Mouse (Mus musculus) midbrain, embryonic 12.5 days (tissue): ENCODE data around the gene Kcnf1. TPM values are rescaled to one million over a fixed set of nuclear protein-coding genes. Genes with fewer than 3 reads are reported as not detected.
"Not testable (repeated sequence)": the region's sequence is repeated elsewhere in the genome, so short reads cannot be mapped to it uniquely, and the experiment has no call there.

Source experiments
- ATAC-seq: fragments of 200-750 bp; cut with Nextera tagmentation; 2 replicates; pipeline ENCODE4 v1.8.0; 2017; ENCODE audit warnings: low read depth, moderate TSS enrichment, moderate library complexity; ENCODE audit not compliant: low FRiP score
- H3K27ac ChIP-seq: fragments of 300-500 bp; sonication (generic); replicated peaks from 2 replicates; pipeline ENCODE4 v1.5.1; 2016; ENCODE audit warnings: mild to moderate bottlenecking
- H3K27me3 ChIP-seq: fragments of 300-500 bp; sonication (generic); 2 replicates; pipeline ENCODE4 v1.6.1; 2016; ENCODE audit warnings: mild to moderate bottlenecking
- H3K36me3 ChIP-seq: fragments of 300-500 bp; sonication (generic); 2 replicates; pipeline ENCODE4 v1.6.1; 2016
- H3K4me1 ChIP-seq: fragments of 300-500 bp; sonication (generic); 2 replicates; pipeline ENCODE4 v1.6.1; 2016
- H3K4me2 ChIP-seq: fragments of 300-500 bp; sonication (generic); replicated peaks from 2 replicates; pipeline ENCODE4 v1.6.1; 2016; ENCODE audit warnings: mild to moderate bottlenecking, moderate library complexity
- H3K4me3 ChIP-seq: fragments of 300-500 bp; sonication (generic); 2 replicates; pipeline ENCODE4 v1.5.1; 2016; ENCODE audit warnings: mild to moderate bottlenecking
- H3K9ac ChIP-seq: fragments of 300-500 bp; sonication (generic); replicated peaks from 2 replicates; pipeline ENCODE4 v1.6.1; 2016; ENCODE audit warnings: mild to moderate bottlenecking, moderate library complexity
- H3K9me3 ChIP-seq: fragments of 300-500 bp; sonication (generic); 2 replicates; pipeline ENCODE4 v1.6.1; 2016; ENCODE audit warnings: mild to moderate bottlenecking
- WGBS: fragments of 180-500 bp; shearing (Covaris S2); methylation state at CpG from one replicate; pipeline ENCODE4 v1.1.7; 2016; 5-methylcytosine and 5-hydroxymethylcytosine counted together
- polyA plus RNA-seq: library from polyadenylated mRNA; unstranded; fragments of >200 nt; fragmentation: Nextera tagmentation; extraction: Ambion mirVana; gene quantifications from 2 replicates; pipeline ENCODE4 v1.2.1, GENCODE M21; 2016

Kcnf1 gene
- polyA plus RNA-seq, 1 experiment from 2014 or later = 1.3 TPM

DNA sequence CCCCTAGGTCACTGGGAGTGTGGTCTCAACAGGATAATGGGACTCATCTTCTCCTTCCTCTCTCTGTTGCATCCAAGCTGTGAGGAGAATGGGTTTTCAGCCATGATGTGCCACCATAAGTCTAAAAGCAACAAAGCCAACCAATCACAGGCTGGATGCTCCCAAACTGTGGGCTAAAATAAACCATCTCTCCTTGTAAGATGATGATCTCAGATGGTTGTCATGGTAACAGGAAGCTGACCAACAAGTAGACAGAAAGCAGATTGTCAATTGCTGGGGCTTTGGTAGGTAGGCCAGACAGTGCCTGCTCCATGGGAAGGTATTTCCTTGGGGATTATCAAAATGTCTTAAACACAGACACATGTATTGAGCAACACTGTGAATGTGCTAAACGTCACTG, 20.9 kb downstream of the Kcnf1 start:
- no peak for ATAC-seq

DNA sequence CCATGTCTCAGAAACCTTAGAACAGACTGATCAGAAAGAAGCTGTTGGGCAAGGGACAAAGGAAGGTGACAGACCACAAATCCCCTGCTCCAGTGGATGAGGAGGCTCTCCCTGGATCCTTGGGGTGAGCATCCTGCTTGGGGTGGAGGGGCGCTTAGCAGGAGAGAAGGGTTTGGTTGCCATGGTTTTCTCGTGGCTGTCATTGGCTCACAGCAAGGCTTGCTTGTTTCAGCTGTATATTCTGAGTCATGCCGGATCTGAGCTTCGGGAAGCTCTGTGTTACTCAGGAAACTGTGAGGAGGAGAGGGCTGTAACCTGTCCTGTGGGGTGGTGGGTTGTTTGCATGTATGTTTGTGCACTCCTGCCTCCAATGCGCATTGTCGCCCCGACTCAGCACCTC, 23.8 kb downstream of the Kcnf1 start:
- Histone ChIP-seq H3K4me2 (no peak overlapping the region), H3K27ac (no peak overlapping the region), H3K9ac (no peak overlapping the region), H3K4me3 (no peak overlapping the region), H3K36me3 (no peaks in the 10 kb centered on the region), H3K27me3 (no peaks in the 10 kb centered on the region), H3K4me1 (peaks cover 3% of the 10 kb centered on the region; the same call in 1 of the 2 replicates), H3K9me3 (no peaks in the 10 kb centered on the region)
- WGBS = 63% methylated on average over 7 of the region's 7 CpGs
- ATAC-seq = no peak

More for the DNA sequence above, 20.9 kb downstream of the Kcnf1 start:
- WGBS = 73% methylated on average over 1 of the region's 1 CpGs
- Histone ChIP-seq H3K36me3 (no peaks in the 10 kb centered on the region), H3K4me1 (peaks cover 3% of the 10 kb centered on the region; the same call in 1 of the 2 replicates), H3K27ac (no peak overlapping the region), H3K9me3 (no peaks in the 10 kb centered on the region), H3K9ac (no peak overlapping the region), H3K4me3 (no peak overlapping the region), H3K27me3 (no peaks in the 10 kb centered on the region), H3K4me2 (no peak overlapping the region)

DNA sequence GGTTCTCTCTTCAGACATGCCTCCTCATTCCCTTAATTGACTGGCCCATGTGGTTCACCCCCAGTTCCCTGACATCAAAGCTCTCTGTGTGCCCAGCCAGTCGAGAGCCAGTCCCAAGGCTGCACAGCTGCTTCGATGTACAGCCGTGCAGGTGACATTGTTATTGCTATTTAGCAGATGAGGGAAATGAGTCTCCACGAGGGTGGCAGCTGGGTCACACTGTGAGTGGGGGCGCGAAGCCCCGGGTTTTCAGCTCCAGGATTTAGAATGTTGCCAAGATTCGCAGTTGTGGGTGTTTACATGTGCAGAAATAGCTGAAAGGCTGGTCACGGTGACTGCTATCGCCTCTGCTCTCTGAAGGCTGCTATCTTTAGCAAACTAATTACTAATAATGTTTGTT, 27.8 kb downstream of the Kcnf1 start:
- peaks cover 3% of the 10 kb centered on the region; the same call in 1 of the 2 replicates for H3K4me1 ChIP-seq
- H3K36me3 ChIP-seq = no peaks in the 10 kb centered on the region
- H3K9me3 ChIP-seq = no peaks in the 10 kb centered on the region
- no peak overlapping the region for H3K27ac ChIP-seq
- ATAC-seq = no peak
- no peak overlapping the region for H3K4me2 ChIP-seq
- WGBS = 72% methylated on average over 10 of the region's 10 CpGs
- no peak overlapping the region for H3K9ac ChIP-seq
- no peaks in the 10 kb centered on the region for H3K27me3 ChIP-seq
- H3K4me3 ChIP-seq = no peak overlapping the region

DNA sequence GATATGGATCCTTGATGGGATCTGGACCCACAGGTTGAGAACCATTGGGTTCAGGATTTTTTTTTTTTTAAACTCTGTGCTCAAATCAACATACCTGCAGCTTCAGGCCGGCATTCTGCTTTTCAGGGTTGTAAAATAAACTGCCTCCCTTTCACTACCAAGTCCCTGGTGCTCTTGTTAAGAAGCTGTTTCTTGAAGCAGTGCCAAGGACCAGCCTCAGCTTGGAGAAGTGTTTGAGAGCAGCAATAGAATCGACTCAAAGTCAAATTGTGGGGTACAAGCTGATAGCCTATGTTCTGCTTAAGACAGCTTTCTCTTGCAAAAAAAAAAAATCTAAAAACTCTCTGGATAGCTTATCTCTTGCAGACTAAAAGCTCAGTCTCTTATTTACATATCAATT, 34.9 kb downstream of the Kcnf1 start:
- H3K36me3 ChIP-seq = no peaks in the 10 kb centered on the region
- H3K4me1 ChIP-seq = no peaks in the 10 kb centered on the region
- no peaks in the 10 kb centered on the region for H3K27me3 ChIP-seq
- 36% methylated on average over 2 of the region's 2 CpGs for WGBS
- no peaks in the 10 kb centered on the region for H3K9me3 ChIP-seq
- no peak overlapping the region for H3K4me2 ChIP-seq
- H3K4me3 ChIP-seq = no peak overlapping the region
- no peak for ATAC-seq
- no peak overlapping the region for H3K27ac ChIP-seq
- no peak overlapping the region for H3K9ac ChIP-seq

DNA sequence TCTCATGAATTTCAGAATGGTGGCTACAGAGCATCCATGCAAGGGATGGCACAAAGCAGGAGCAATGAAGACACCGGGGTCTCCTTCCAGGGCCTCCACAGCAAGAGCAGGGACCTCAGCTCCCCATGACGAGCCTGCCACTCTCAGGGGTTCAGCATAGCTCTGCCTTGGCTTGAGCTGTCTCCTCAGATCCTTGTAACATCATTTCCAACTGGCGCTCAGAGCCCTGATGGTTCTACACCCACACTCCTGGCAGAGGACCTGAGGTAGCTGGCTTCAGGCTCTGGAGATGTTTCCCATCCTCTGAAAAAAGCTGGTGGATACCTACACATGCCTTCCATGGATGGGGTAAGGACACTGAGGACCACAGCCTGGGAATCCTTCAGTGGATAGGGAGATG, 36.3 kb downstream of the Kcnf1 start:
- Histone ChIP-seq H3K9me3 (no peaks in the 10 kb centered on the region), H3K4me1 (no peaks in the 10 kb centered on the region), H3K4me2 (no peak overlapping the region), H3K27me3 (no peaks in the 10 kb centered on the region), H3K9ac (no peak overlapping the region), H3K27ac (no peak overlapping the region), H3K4me3 (no peak overlapping the region), H3K36me3 (no peaks in the 10 kb centered on the region)
- WGBS = 91% methylated on average over 3 of the region's 3 CpGs
- ATAC-seq = no peak

DNA sequence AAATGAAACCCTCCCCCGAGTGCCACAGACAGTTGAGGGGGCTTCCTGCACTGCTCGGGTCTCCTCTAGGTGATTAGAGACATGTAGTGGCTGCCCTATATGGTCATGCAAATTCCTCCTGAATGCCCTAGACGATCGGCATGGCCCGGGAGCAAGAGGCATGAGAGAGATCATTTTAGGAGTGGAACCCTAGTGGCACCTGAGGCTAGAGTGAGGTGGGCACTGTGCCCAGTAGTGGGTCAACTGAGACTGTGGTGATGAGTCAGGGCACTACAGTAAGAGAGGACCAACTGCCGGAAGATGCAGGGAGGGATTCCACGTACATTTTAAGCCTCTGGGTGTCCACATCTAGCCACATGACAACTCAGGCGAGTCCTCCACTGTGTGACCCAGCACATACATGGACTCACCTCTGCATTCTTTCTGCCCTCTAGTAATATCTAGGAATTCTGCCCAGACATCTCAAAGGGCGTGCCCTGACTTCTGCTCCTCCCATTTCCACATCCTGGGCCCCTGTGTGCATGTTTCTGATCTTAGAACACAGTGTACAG, 42.1 kb downstream of the Kcnf1 start:
- no peaks in the 10 kb centered on the region for H3K9me3 ChIP-seq
- H3K4me2 ChIP-seq = no peak overlapping the region
- no peak overlapping the region for H3K4me3 ChIP-seq
- H3K36me3 ChIP-seq = no peaks in the 10 kb centered on the region
- ATAC-seq = no peak
- WGBS = 80% methylated on average over 9 of the region's 9 CpGs
- H3K27me3 ChIP-seq = no peaks in the 10 kb centered on the region
- no peak overlapping the region for H3K9ac ChIP-seq
- H3K4me1 ChIP-seq = no peaks in the 10 kb centered on the region
- H3K27ac ChIP-seq = no peak overlapping the region

DNA sequence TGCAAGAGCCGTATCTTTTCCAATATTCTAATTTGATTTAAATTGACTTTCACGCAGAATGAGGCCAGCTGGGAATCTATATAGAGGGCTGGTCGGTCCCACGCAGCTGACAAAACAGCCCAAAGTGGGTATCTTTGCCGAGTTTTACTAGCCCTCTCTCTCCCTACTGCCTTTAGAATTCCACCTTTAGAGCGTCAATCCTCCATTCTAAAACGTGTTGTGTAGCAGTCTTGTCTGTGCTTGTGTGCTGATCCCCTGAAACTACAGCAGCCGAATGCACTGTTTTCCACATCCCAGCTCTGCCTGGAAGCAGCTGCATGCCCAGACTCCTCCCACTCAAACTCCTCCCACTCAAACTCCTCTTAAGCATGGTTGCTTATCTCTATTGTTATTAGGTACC, 44.4 kb downstream of the Kcnf1 start:
- Histone ChIP-seq H3K4me3 (no peak overlapping the region), H3K9me3 (no peaks in the 10 kb centered on the region), H3K4me2 (no peak overlapping the region), H3K27me3 (no peaks in the 10 kb centered on the region), H3K9ac (no peak overlapping the region), H3K27ac (no peak overlapping the region), H3K4me1 (no peaks in the 10 kb centered on the region), H3K36me3 (no peaks in the 10 kb centered on the region)
- ATAC-seq = no peak
- 75% methylated on average over 8 of the region's 8 CpGs for WGBS

DNA sequence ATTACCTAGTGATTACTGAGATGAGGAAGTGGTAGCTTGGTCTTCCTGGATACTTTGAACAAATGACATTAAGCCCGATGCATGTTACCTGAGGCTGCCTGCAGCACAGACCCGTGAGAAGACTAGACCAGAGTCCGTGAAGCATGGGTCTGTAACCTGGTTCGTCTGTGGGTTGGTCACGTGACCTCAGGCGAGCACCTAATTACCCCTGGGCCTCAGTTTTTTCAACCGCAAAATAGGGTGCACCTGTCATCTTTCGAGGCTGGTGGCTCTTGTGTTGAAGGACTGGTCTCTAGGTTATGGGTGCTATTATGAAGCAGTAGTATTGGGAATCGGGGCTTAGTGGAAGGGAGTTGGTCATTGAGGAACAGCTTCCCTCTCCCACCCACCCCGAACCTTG, 45.1 kb downstream of the Kcnf1 start:
- Histone ChIP-seq H3K4me1 (no peaks in the 10 kb centered on the region), H3K27ac (no peak overlapping the region), H3K27me3 (no peaks in the 10 kb centered on the region), H3K4me3 (no peak overlapping the region), H3K9ac (no peak overlapping the region), H3K4me2 (no peak overlapping the region), H3K9me3 (no peaks in the 10 kb centered on the region), H3K36me3 (no peaks in the 10 kb centered on the region)
- 96% methylated on average over 10 of the region's 10 CpGs for WGBS
- ATAC-seq = no peak

DNA sequence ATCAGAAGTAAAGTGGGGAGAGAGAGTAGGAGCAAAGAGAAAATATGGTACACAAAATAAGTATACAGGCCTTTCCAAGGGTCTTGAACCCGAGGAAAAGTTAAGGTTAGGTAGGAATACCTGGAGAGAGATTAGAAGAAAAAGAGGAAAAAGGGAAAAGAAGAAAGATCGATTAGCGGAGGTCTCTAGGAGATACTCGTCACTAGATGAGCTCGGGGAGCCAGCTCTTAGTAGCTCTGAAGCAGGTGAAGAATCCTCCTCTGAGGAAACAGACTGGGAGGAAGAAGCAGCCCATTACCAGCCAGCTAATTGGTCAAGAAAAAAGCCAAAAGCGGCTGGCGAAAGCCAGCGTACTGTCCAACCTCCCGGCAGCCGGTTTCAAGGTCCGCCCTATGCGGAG, 53.8 kb downstream of the Kcnf1 start:
- H3K9ac ChIP-seq, H3K4me2 ChIP-seq, H3K36me3 ChIP-seq, ATAC-seq, H3K4me1 ChIP-seq, H3K27ac ChIP-seq, H3K27me3 ChIP-seq, H3K4me3 ChIP-seq, H3K9me3 ChIP-seq: not testable (repeated sequence)
- WGBS = 98% methylated on average over 4 of the region's 12 CpGs

Other genes starting within 250 kb of the Kcnf1 start
- gene Pqlc3, start 176.5 kb downstream of the Kcnf1 start, polyA plus RNA-seq = 3.0 and 3.3 TPM in 2 replicates
- 0.45 and 0.93 TPM in 2 replicates for gene 2410004P03Rik, start 165.2 kb downstream of the Kcnf1 start, polyA plus RNA-seq
- gene Pdia6, start 89.7 kb upstream of the Kcnf1 start, polyA plus RNA-seq = 443 and 445 TPM in 2 replicates
- 0.30 and 0.55 TPM in 2 replicates for gene Atp6v1c2, start 152.5 kb upstream of the Kcnf1 start, polyA plus RNA-seq
- 30.5 and 30.6 TPM in 2 replicates for gene Nol10, start 171.6 kb upstream of the Kcnf1 start, polyA plus RNA-seq